13 mouse cellular contexts compared by ENCODE assay signal in genomic region chr9:61746401-61746800, GRCm38 (mm10).
"Had no signal": no experiment of that assay in that cellular context is flagged by ENCODE, and none has a peak within 500 bp of the region (broad histone marks: within the 10 kb centered on the region; RNA-seq: fewer than 3 reads in every experiment).

No protein-coding gene starts in this region.

- ATAC-seq: liver, embryonic 12.5 days; midbrain, embryonic 15.5 days had no signal

- H3K4me1 ChIP-seq: liver, embryonic 12.5 days had no signal

- DNase-seq: kidney, adult 11 months; lung, embryonic 14.5 days; lung, postnatal 10 days; lung, postnatal 4 days; right cerebral cortex, adult 18-20 months; right cerebral cortex, postnatal 25 days; thymus, postnatal 36 days had no signal

- H3K27me3 ChIP-seq: limb, embryonic 15.5 days; midbrain, embryonic 15.5 days; neural tube, embryonic 13.5 days had no signal

- H3K9me3 ChIP-seq: limb, embryonic 15.5 days; liver, embryonic 12.5 days; midbrain, embryonic 15.5 days; neural tube, embryonic 13.5 days had no signal

- H3K4me3 ChIP-seq: kidney, embryonic 15.5 days; limb, embryonic 15.5 days; liver, embryonic 12.5 days; midbrain, embryonic 15.5 days; neural tube, embryonic 13.5 days had no signal

- H3K9ac ChIP-seq: kidney, embryonic 15.5 days; limb, embryonic 15.5 days; liver, embryonic 12.5 days; lung, embryonic 14.5 days; midbrain, embryonic 15.5 days; neural tube, embryonic 13.5 days had no signal

- H3K4me2 ChIP-seq: kidney, embryonic 15.5 days; limb, embryonic 15.5 days; liver, embryonic 12.5 days; lung, embryonic 14.5 days; midbrain, embryonic 11.5 days; midbrain, embryonic 15.5 days; neural tube, embryonic 13.5 days had no signal

- H3K36me3 ChIP-seq: kidney, embryonic 15.5 days; limb, embryonic 15.5 days; liver, embryonic 12.5 days; midbrain, embryonic 15.5 days; neural tube, embryonic 13.5 days had no signal

- H3K27ac ChIP-seq: kidney, embryonic 15.5 days; limb, embryonic 15.5 days; liver, embryonic 12.5 days; midbrain, embryonic 15.5 days; neural tube, embryonic 13.5 days had no signal
